ENCODE assay signal across 1 mouse cellular context in genomic region chr19:6922901-6923735, GRCm38 (mm10).
TF ChIP-seq lines count a peak whose summit lies in the region.

No protein-coding gene starts in this region.

TF ChIP-seq in myocyte, 11 proteins besides CTCF, POLR2A, EP300 and RAD21 (continued from another document):
- TF ChIP-seq CEBPB (IDR thresholded peaks at IDR 0.05; ENCODE audit: insufficient read depth, poor library complexity, severe bottlenecking), result no peak
- no peak for TF ChIP-seq POLR2AphosphoS2 (IDR thresholded peaks at IDR 0.05; ENCODE audit: insufficient read length, low read depth)
- TF ChIP-seq SRF (IDR thresholded peaks at IDR 0.05; ENCODE audit: control insufficient read depth, insufficient read length, low read depth), result no peak
- TF ChIP-seq MYOG (IDR thresholded peaks at IDR 0.05; ENCODE audit: control insufficient read depth in 1 of 3, insufficient read depth in 1 of 3, insufficient read length in 2 of 3, low read depth in 2 of 3), result no peak
- TF ChIP-seq MYOD1 (IDR thresholded peaks at IDR 0.05; ENCODE audit: control insufficient read depth in 1 of 3, insufficient read length in 2 of 3, low read depth in 2 of 3), result no peak
